Mouse (Mus musculus): ENCODE measurements around the gene Zfp941. TPM values are rescaled to one million over a fixed set of nuclear protein-coding genes. Genes with fewer than 3 reads are reported as not detected.
A peak's percentile ranks its signal among the peaks of the same experiment; 100 is the strongest.

The Zfp941 gene
- polyA plus RNA-seq, 1 experiment from 2014 or later, result 1.8 TPM

- Histone ChIP-seq H3K9ac (no peak overlapping the region), H3K9me3 (replicated peaks) (no peaks in the 10 kb centered on the region), H3K27ac (no peak overlapping the region), H3K27me3 (peaks cover 20% of the 10 kb centered on the region), H3K36me3 (no peaks in the 10 kb centered on the region), H3K4me2 (no peak overlapping the region), H3K4me3 (replicated peaks) (no peak overlapping the region), H3K4me1 (no peaks in the 10 kb centered on the region)
- ATAC-seq (replicated peaks; ENCODE audit: low FRiP score), result no peak
- WGBS, result 83% methylated on average over 9 of the region's 9 CpGs
Measured at GRCm38 (mm10) chr7:140836243-140837115, 14.5 kb upstream of the Zfp941 start.

- H3K4me2 ChIP-seq, result no peak overlapping the region
- no peak overlapping the region for H3K9ac ChIP-seq
- H3K27me3 ChIP-seq, result peaks cover 13% of the 10 kb centered on the region; the same call in 1 of the 2 replicates
- no peaks in the 10 kb centered on the region for H3K36me3 ChIP-seq
- H3K27ac ChIP-seq, result no peak overlapping the region
- ATAC-seq (replicated peaks; ENCODE audit: low FRiP score), result no peak
- no peaks in the 10 kb centered on the region for H3K9me3 ChIP-seq (replicated peaks)
- 80% methylated on average over 2 of the region's 2 CpGs for WGBS
- H3K4me1 ChIP-seq, result no peaks in the 10 kb centered on the region
- H3K4me3 ChIP-seq (replicated peaks), result no peak overlapping the region
Measured at GRCm38 (mm10) chr7:140835758-140836087, 13.7 kb upstream of the Zfp941 start.

- Histone ChIP-seq H3K4me2 (no peak within 1 kb of the TSS), H3K36me3 (no peaks in the 10 kb centered on the region), H3K9ac (no peak within 1 kb of the TSS), H3K27ac (no peak within 1 kb of the TSS), H3K27me3 (peaks cover 8% of the 10 kb centered on the region; the same call in 1 of the 2 replicates), H3K4me3 (replicated peaks) (no peak within 1 kb of the TSS), H3K4me1 (no peaks in the 10 kb centered on the region), H3K9me3 (replicated peaks) (no peaks in the 10 kb centered on the region)
- ATAC-seq (replicated peaks; ENCODE audit: low FRiP score), result no peak; the same call in 1 of the 2 replicates
- 49% methylated on average over 20 of the region's 20 CpGs for WGBS
Measured at GRCm38 (mm10) chr7:140834968-140835757, 13.2 kb upstream of the Zfp941 start, which contains the start of gene Urah. Gene Urah (plus strand): TSS chr7:140835018.

- no peak overlapping the region for H3K4me2 ChIP-seq
- no peak for ATAC-seq (replicated peaks; ENCODE audit: low FRiP score)
- no peaks in the 10 kb centered on the region for H3K9me3 ChIP-seq (replicated peaks)
- H3K36me3 ChIP-seq, result no peaks in the 10 kb centered on the region
- no peak overlapping the region for H3K9ac ChIP-seq
- WGBS, result 86% methylated on average over 4 of the region's 4 CpGs
- no peak overlapping the region for H3K4me3 ChIP-seq (replicated peaks)
- no peak overlapping the region for H3K27ac ChIP-seq
- no peaks in the 10 kb centered on the region for H3K4me1 ChIP-seq
- no peaks in the 10 kb centered on the region; the same call in 1 of the 2 replicates for H3K27me3 ChIP-seq
Measured at GRCm38 (mm10) chr7:140833341-140833740, 11.4 kb upstream of the Zfp941 start.

- WGBS, result 62% methylated on average over 6 of the region's 6 CpGs
- H3K27me3 ChIP-seq, result peaks cover 5% of the 10 kb centered on the region; the same call in 1 of the 2 replicates
- H3K4me3 ChIP-seq (replicated peaks), result no peak overlapping the region
- H3K4me1 ChIP-seq, result no peaks in the 10 kb centered on the region
- H3K9ac ChIP-seq, result no peak overlapping the region
- H3K36me3 ChIP-seq, result no peaks in the 10 kb centered on the region
- no peak for ATAC-seq (replicated peaks; ENCODE audit: low FRiP score)
- no peak overlapping the region for H3K4me2 ChIP-seq
- H3K9me3 ChIP-seq (replicated peaks), result no peaks in the 10 kb centered on the region
- H3K27ac ChIP-seq, result no peak overlapping the region
Measured at GRCm38 (mm10) chr7:140831447-140831846, 9.5 kb upstream of the Zfp941 start.

GRCm38 (mm10) chr7:140828171-140828881 is 6.3 kb upstream of the Zfp941 start:
- Histone ChIP-seq H3K4me2 (no peak overlapping the region), H3K27me3 (peaks cover 7% of the 10 kb centered on the region; the same call in 1 of the 2 replicates), H3K9ac (no peak overlapping the region), H3K4me1 (no peaks in the 10 kb centered on the region), H3K27ac (no peak overlapping the region), H3K4me3 (replicated peaks) (no peak overlapping the region), H3K36me3 (no peaks in the 10 kb centered on the region), H3K9me3 (replicated peaks) (no peaks in the 10 kb centered on the region)
- no peak; the same call in 1 of the 2 replicates for ATAC-seq (replicated peaks; ENCODE audit: low FRiP score)
- 30% methylated on average over 8 of the region's 8 CpGs for WGBS

GRCm38 (mm10) chr7:140822731-140823130 is 753 bp upstream of the Zfp941 start:
- 90% methylated on average over 4 of the region's 4 CpGs for WGBS
- no peak for ATAC-seq (replicated peaks; ENCODE audit: low FRiP score)
- no peak overlapping the region for H3K27ac ChIP-seq
- peaks cover 10% of the 10 kb centered on the region for H3K4me1 ChIP-seq
- H3K9ac ChIP-seq, result no peak overlapping the region
- no peak overlapping the region for H3K4me2 ChIP-seq
- no peaks in the 10 kb centered on the region for H3K36me3 ChIP-seq
- no peaks in the 10 kb centered on the region for H3K9me3 ChIP-seq (replicated peaks)
- peaks cover 7% of the 10 kb centered on the region; the same call in 1 of the 2 replicates for H3K27me3 ChIP-seq
- no peak overlapping the region for H3K4me3 ChIP-seq (replicated peaks)

GRCm38 (mm10) chr7:140821305-140821652 is 699 bp downstream of the Zfp941 start:
- Histone ChIP-seq H3K4me3 (replicated peaks) (peak overlapping the region; percentile 56), H3K27ac (no peak overlapping the region), H3K4me2 (peak overlapping the region; percentile 90), H3K27me3 (no peaks in the 10 kb centered on the region), H3K36me3 (no peaks in the 10 kb centered on the region), H3K9me3 (replicated peaks) (no peaks in the 10 kb centered on the region), H3K4me1 (peaks cover 10% of the 10 kb centered on the region), H3K9ac (peak overlapping the region; percentile 42; the same call in 1 of the 2 replicates)
- 0 out of 2 replicates have a peak, but pooled peaks have one; percentile 22 for ATAC-seq (replicated peaks; ENCODE audit: low FRiP score)
- WGBS, result 54% methylated on average over 5 of the region's 5 CpGs

GRCm38 (mm10) chr7:140820173-140820572 is 1.8 kb downstream of the Zfp941 start:
- no peak overlapping the region for H3K9ac ChIP-seq
- ATAC-seq (replicated peaks; ENCODE audit: low FRiP score), result no peak
- no peaks in the 10 kb centered on the region for H3K9me3 ChIP-seq (replicated peaks)
- H3K4me3 ChIP-seq (replicated peaks), result no peak overlapping the region
- H3K36me3 ChIP-seq, result no peaks in the 10 kb centered on the region
- no peak overlapping the region for H3K4me2 ChIP-seq
- 63% methylated on average over 4 of the region's 4 CpGs for WGBS
- peaks cover 10% of the 10 kb centered on the region for H3K4me1 ChIP-seq
- H3K27ac ChIP-seq, result no peak overlapping the region
- no peaks in the 10 kb centered on the region for H3K27me3 ChIP-seq

GRCm38 (mm10) chr7:140812850-140813249 is 9.1 kb downstream of the Zfp941 start:
- no peaks in the 10 kb centered on the region for H3K27me3 ChIP-seq
- H3K9ac ChIP-seq, result no peak overlapping the region
- no peak for ATAC-seq (replicated peaks; ENCODE audit: low FRiP score)
- H3K27ac ChIP-seq, result no peak overlapping the region
- H3K4me1 ChIP-seq, result no peaks in the 10 kb centered on the region
- peaks cover 17% of the 10 kb centered on the region for H3K36me3 ChIP-seq
- WGBS, result 87% methylated on average over 12 of the region's 12 CpGs
- no peaks in the 10 kb centered on the region for H3K9me3 ChIP-seq (replicated peaks)
- no peak overlapping the region for H3K4me3 ChIP-seq (replicated peaks)
- no peak overlapping the region for H3K4me2 ChIP-seq

- no peaks in the 10 kb centered on the region for H3K4me1 ChIP-seq
- H3K36me3 ChIP-seq, result peaks cover 17% of the 10 kb centered on the region
- H3K27ac ChIP-seq, result no peak overlapping the region
- no peaks in the 10 kb centered on the region for H3K9me3 ChIP-seq (replicated peaks)
- no peak overlapping the region for H3K9ac ChIP-seq
- no peak overlapping the region for H3K4me2 ChIP-seq
- H3K27me3 ChIP-seq, result no peaks in the 10 kb centered on the region
- no peak for ATAC-seq (replicated peaks; ENCODE audit: low FRiP score)
- WGBS, result 83% methylated on average over 13 of the region's 13 CpGs
- no peak overlapping the region for H3K4me3 ChIP-seq (replicated peaks)
Measured at GRCm38 (mm10) chr7:140811714-140812113, 10.3 kb downstream of the Zfp941 start.
